Mouse (Mus musculus): ENCODE measurements around the gene Mymk. TPM values are rescaled to one million over a fixed set of nuclear protein-coding genes. Genes with fewer than 3 reads are reported as not detected.
A peak's percentile ranks its signal among the peaks of the same experiment; 100 is the strongest.

Gene Mymk
- polyA plus RNA-seq, 1 experiment from 2014 or later: 3.4 TPM

DNA sequence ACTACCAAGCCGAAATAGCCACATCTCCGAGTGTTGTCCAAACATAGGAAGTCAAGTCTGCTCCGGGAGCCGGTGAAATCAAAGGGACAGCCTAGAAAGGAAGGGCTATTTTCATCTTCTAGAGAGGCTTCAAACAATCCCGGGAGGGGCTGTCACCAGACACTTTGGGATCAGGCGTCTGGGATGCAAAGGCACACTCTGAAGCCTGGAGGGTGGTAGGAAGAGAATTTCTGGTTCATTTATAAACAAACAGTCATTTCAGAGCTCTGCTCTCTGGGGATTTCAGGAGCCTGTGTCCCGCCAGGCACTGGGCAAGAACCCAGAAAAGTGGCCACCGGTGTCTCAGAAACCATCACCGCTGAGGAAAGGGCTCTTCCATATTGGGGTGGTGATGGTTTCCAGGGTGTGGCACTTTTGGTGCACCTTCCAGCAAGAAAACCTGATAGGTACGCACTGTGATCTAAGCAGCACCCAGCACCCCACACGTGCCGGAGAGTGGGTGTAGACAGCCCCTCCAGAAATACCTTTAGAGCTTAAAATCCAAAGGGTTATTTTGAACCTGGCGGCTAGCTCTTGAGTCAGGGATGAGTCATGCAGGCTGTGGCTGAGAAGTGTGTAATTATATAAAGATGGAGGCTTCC is 24.5 kb upstream of the Mymk start:
- ATAC-seq (ENCODE audit: low FRiP score): no peak
- Histone ChIP-seq H3K4me2 (no peak overlapping the region), H3K27me3 (replicated peaks) (no peaks in the 10 kb centered on the region), H3K9me3 (replicated peaks) (no peaks in the 10 kb centered on the region), H3K9ac (replicated peaks) (no peak overlapping the region), H3K4me1 (peaks cover 23% of the 10 kb centered on the region), H3K4me3 (replicated peaks) (no peak overlapping the region), H3K27ac (replicated peaks) (peak overlapping the region; percentile 71), H3K36me3 (no peaks in the 10 kb centered on the region)
- WGBS: 72% methylated on average over 13 of the region's 13 CpGs

GRCm38 (mm10) chr2:27095178-27095577 is 23.2 kb upstream of the Mymk start:
- H3K9ac ChIP-seq (replicated peaks): no peak overlapping the region
- no peak for ATAC-seq (ENCODE audit: low FRiP score)
- H3K27ac ChIP-seq (replicated peaks): no peak overlapping the region
- H3K36me3 ChIP-seq: no peaks in the 10 kb centered on the region
- H3K4me2 ChIP-seq: no peak overlapping the region
- no peaks in the 10 kb centered on the region for H3K9me3 ChIP-seq (replicated peaks)
- no peaks in the 10 kb centered on the region for H3K27me3 ChIP-seq (replicated peaks)
- H3K4me3 ChIP-seq (replicated peaks): no peak overlapping the region
- WGBS: 96% methylated on average over 7 of the region's 7 CpGs
- H3K4me1 ChIP-seq: peaks cover 23% of the 10 kb centered on the region

- Histone ChIP-seq H3K4me3 (replicated peaks) (no peak overlapping the region), H3K27me3 (replicated peaks) (no peaks in the 10 kb centered on the region), H3K4me2 (no peak overlapping the region), H3K9ac (replicated peaks) (no peak overlapping the region), H3K27ac (replicated peaks) (no peak overlapping the region), H3K36me3 (no peaks in the 10 kb centered on the region), H3K9me3 (replicated peaks) (no peaks in the 10 kb centered on the region), H3K4me1 (peaks cover 22% of the 10 kb centered on the region; the same call in 1 of the 2 replicates)
- 80% methylated on average over 1 of the region's 1 CpGs for WGBS
- no peak for ATAC-seq (ENCODE audit: low FRiP score)
Observed at GRCm38 (mm10) chr2:27089238-27089637, 17.3 kb upstream of the Mymk start.

- H3K27ac ChIP-seq (replicated peaks): no peak overlapping the region
- no peak for ATAC-seq (ENCODE audit: low FRiP score)
- WGBS: 74% methylated on average over 5 of the region's 5 CpGs
- no peaks in the 10 kb centered on the region for H3K27me3 ChIP-seq (replicated peaks)
- H3K9ac ChIP-seq (replicated peaks): no peak overlapping the region
- H3K4me1 ChIP-seq: peaks cover 22% of the 10 kb centered on the region; the same call in 1 of the 2 replicates
- no peaks in the 10 kb centered on the region for H3K36me3 ChIP-seq
- no peak overlapping the region for H3K4me3 ChIP-seq (replicated peaks)
- H3K4me2 ChIP-seq: no peak overlapping the region
- H3K9me3 ChIP-seq (replicated peaks): no peaks in the 10 kb centered on the region
Observed at GRCm38 (mm10) chr2:27088700-27089099, 16.7 kb upstream of the Mymk start.

GRCm38 (mm10) chr2:27088071-27088644 is 16.2 kb upstream of the Mymk start:
- Histone ChIP-seq H3K9ac (replicated peaks) (no peak overlapping the region), H3K27me3 (replicated peaks) (no peaks in the 10 kb centered on the region), H3K4me2 (no peak overlapping the region), H3K36me3 (no peaks in the 10 kb centered on the region), H3K9me3 (replicated peaks) (no peaks in the 10 kb centered on the region), H3K4me1 (peaks cover 22% of the 10 kb centered on the region; the same call in 1 of the 2 replicates), H3K4me3 (replicated peaks) (no peak overlapping the region), H3K27ac (replicated peaks) (peak overlapping the region; percentile 35; the same call in 1 of the 2 replicates)
- ATAC-seq (ENCODE audit: low FRiP score): no peak
- WGBS: 61% methylated on average over 18 of the region's 18 CpGs

- no peak overlapping the region for H3K4me2 ChIP-seq
- no peaks in the 10 kb centered on the region for H3K27me3 ChIP-seq (replicated peaks)
- no peaks in the 10 kb centered on the region for H3K9me3 ChIP-seq (replicated peaks)
- peaks cover 22% of the 10 kb centered on the region; the same call in 1 of the 2 replicates for H3K4me1 ChIP-seq
- H3K36me3 ChIP-seq: no peaks in the 10 kb centered on the region
- 88% methylated on average over 5 of the region's 5 CpGs for WGBS
- no peak overlapping the region for H3K27ac ChIP-seq (replicated peaks)
- H3K9ac ChIP-seq (replicated peaks): no peak overlapping the region
- no peak for ATAC-seq (ENCODE audit: low FRiP score)
- no peak overlapping the region for H3K4me3 ChIP-seq (replicated peaks)
Observed at GRCm38 (mm10) chr2:27087581-27087980, 15.6 kb upstream of the Mymk start.

GRCm38 (mm10) chr2:27086483-27087010 is 14.6 kb upstream of the Mymk start:
- no peak overlapping the region for H3K9ac ChIP-seq (replicated peaks)
- ATAC-seq (ENCODE audit: low FRiP score): no peak
- WGBS: 88% methylated on average over 4 of the region's 4 CpGs
- H3K4me3 ChIP-seq (replicated peaks): no peak overlapping the region
- no peak overlapping the region for H3K27ac ChIP-seq (replicated peaks)
- peaks cover 22% of the 10 kb centered on the region; the same call in 1 of the 2 replicates for H3K4me1 ChIP-seq
- no peak overlapping the region for H3K4me2 ChIP-seq
- no peaks in the 10 kb centered on the region for H3K27me3 ChIP-seq (replicated peaks)
- H3K36me3 ChIP-seq: no peaks in the 10 kb centered on the region
- H3K9me3 ChIP-seq (replicated peaks): no peaks in the 10 kb centered on the region

DNA sequence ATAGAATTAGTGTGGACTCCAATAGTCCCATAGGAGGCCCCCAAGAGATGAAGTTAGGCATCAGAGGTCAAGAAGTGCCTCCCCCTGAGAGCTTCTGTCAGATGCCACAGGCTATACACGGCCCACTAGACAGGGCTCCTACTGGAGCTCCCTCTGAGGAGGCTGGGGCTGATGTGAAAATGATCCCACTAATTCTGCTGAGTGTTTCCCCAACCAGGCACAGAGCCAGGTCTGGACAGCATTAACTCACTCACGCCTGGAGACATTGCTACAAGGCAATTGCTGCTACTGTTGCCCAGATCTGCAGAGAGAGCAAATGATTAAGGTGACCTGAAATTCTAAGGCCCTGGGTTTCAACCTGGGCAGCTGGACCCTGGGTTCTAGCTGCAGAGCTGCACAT is 13.8 kb upstream of the Mymk start:
- H3K9ac ChIP-seq (replicated peaks): no peak overlapping the region
- no peaks in the 10 kb centered on the region for H3K9me3 ChIP-seq (replicated peaks)
- whole genome bisulfite sequencing: 53% methylated on average over 2 of the region's 2 CpGs
- no peaks in the 10 kb centered on the region for H3K36me3 ChIP-seq
- no peaks in the 10 kb centered on the region for H3K27me3 ChIP-seq (replicated peaks)
- H3K4me1 ChIP-seq: peaks cover 22% of the 10 kb centered on the region; the same call in 1 of the 2 replicates
- H3K4me3 ChIP-seq (replicated peaks): no peak overlapping the region
- ATAC-seq (ENCODE audit: low FRiP score): no peak
- no peak overlapping the region for H3K4me2 ChIP-seq
- no peak overlapping the region for H3K27ac ChIP-seq (replicated peaks)

GRCm38 (mm10) chr2:27084963-27085362 is 13.0 kb upstream of the Mymk start:
- no peak overlapping the region for H3K4me2 ChIP-seq
- H3K9me3 ChIP-seq (replicated peaks): no peaks in the 10 kb centered on the region
- H3K36me3 ChIP-seq: no peaks in the 10 kb centered on the region
- H3K9ac ChIP-seq (replicated peaks): no peak overlapping the region
- ATAC-seq (ENCODE audit: low FRiP score): no peak
- H3K4me1 ChIP-seq: peaks cover 25% of the 10 kb centered on the region
- H3K4me3 ChIP-seq (replicated peaks): no peak overlapping the region
- WGBS: 48% methylated on average over 8 of the region's 8 CpGs
- no peak overlapping the region for H3K27ac ChIP-seq (replicated peaks)
- H3K27me3 ChIP-seq (replicated peaks): no peaks in the 10 kb centered on the region

DNA sequence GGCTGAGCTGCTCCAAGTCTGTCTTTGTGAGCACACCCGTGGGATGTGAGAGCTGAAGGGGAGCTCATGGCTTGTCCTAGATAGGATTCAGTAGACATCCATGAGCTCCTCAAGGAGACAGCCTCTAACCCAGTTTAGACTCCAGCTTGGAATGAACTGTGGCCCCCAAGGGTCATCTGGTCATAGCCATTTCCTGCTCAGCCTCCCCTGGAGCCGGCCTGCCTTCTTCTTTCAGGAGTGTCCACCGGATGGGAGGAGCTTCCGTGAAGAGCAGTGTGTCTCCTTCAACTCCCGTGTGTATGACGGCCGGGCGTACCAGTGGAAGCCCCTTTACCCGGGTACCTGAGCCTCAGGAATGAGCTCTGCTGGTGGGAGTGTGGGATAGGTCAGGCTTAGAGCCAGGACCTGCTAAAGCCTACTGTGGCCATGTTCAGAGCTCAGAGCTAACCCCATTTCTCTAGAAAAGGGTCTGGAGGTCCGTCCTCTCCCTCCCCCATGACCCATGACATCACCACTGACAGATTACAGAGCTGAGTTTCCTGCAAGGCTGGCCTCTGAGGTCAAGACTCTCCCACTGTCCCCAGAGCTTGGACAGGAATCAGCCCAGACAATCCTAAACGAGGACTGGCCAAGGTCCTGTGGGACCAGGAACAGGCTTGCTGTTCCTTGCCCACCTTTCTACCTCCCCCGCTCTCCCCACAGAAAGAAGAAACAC is 11.9 kb upstream of the Mymk start:
- H3K27me3 ChIP-seq (replicated peaks): no peaks in the 10 kb centered on the region
- H3K9ac ChIP-seq (replicated peaks): no peak overlapping the region
- WGBS: 83% methylated on average over 12 of the region's 12 CpGs
- H3K4me2 ChIP-seq: no peak overlapping the region
- H3K4me1 ChIP-seq: peaks cover 36% of the 10 kb centered on the region
- no peaks in the 10 kb centered on the region for H3K36me3 ChIP-seq
- no peaks in the 10 kb centered on the region for H3K9me3 ChIP-seq (replicated peaks)
- no peak overlapping the region for H3K27ac ChIP-seq (replicated peaks)
- ATAC-seq (ENCODE audit: low FRiP score): no peak
- H3K4me3 ChIP-seq (replicated peaks): no peak overlapping the region

- peak overlapping the region; percentile 22 for H3K4me2 ChIP-seq
- H3K4me1 ChIP-seq: peaks cover 29% of the 10 kb centered on the region
- no peaks in the 10 kb centered on the region for H3K27me3 ChIP-seq (replicated peaks)
- 0 out of 2 replicates have a peak overlapping the region, but pooled peaks have one; percentile 0 for H3K4me3 ChIP-seq (replicated peaks)
- no peaks in the 10 kb centered on the region for H3K36me3 ChIP-seq
- 44% methylated on average over 2 of the region's 2 CpGs for WGBS
- H3K27ac ChIP-seq (replicated peaks): peak overlapping the region; percentile 58
- H3K9me3 ChIP-seq (replicated peaks): no peaks in the 10 kb centered on the region
- 0 out of 2 replicates have a peak overlapping the region, but pooled peaks have one; percentile 26 for H3K9ac ChIP-seq (replicated peaks)
- ATAC-seq (ENCODE audit: low FRiP score): 0 out of 2 replicates have a peak, but pooled peaks have one; percentile 13
Observed at GRCm38 (mm10) chr2:27079649-27080048, 7.7 kb upstream of the Mymk start.
